Mouse (Mus musculus) frontal cortex, postnatal 36 days (tissue): ENCODE measurements around the gene Wtip.
"Not testable (repeated sequence)": the region's sequence is repeated elsewhere in the genome, so short reads cannot be mapped to it uniquely, and the experiment has no call there.

Experiments
- DNase-seq, 2 experiments: peaks; one replicate each; pipeline ENCODE4 v3.0.0; 2022; ENCODE audit warnings: low spot score in 2 of 2

Gene Wtip

GRCm38 (mm10) chr7:34133117-34133762, at the start of gene Wtip:
TSS of gene Wtip (minus strand) at chr7:34133268.
- peak in 1 of 2 experiments; percentile 34 for DNase-seq

GRCm38 (mm10) chr7:34176241-34176640, 43.2 kb upstream of the Wtip start:
- DNase-seq, result not testable (repeated sequence)

GRCm38 (mm10) chr7:34172251-34172650, 39.2 kb upstream of the Wtip start:
- DNase-seq, result no peak

GRCm38 (mm10) chr7:34169454-34169853, 36.4 kb upstream of the Wtip start, which contains the start of gene Uba2:
TSS of gene Uba2 (minus strand) at chr7:34169599.
- DNase-seq, result no peak

GRCm38 (mm10) chr7:34168470-34169251, 35.6 kb upstream of the Wtip start:
- peak; percentile 94 to 95 for DNase-seq

GRCm38 (mm10) chr7:34167766-34168469, 34.9 kb upstream of the Wtip start:
- peak; percentile 8 to 36 for DNase-seq

GRCm38 (mm10) chr7:34166850-34167249, 33.8 kb upstream of the Wtip start:
- DNase-seq, result no peak

- no peak for DNase-seq
These were observed 32.9 kb upstream of the Wtip start for GRCm38 (mm10) chr7:34165999-34166398.

GRCm38 (mm10) chr7:34164671-34165070, 31.6 kb upstream of the Wtip start:
- DNase-seq, result no peak

GRCm38 (mm10) chr7:34159167-34159566, 26.1 kb upstream of the Wtip start:
- no peak for DNase-seq

- no peak for DNase-seq
These were observed 24.9 kb upstream of the Wtip start for GRCm38 (mm10) chr7:34157994-34158393.

- no peak for DNase-seq
These were observed 14.1 kb upstream of the Wtip start for GRCm38 (mm10) chr7:34147193-34147592.

GRCm38 (mm10) chr7:34141123-34141522, 8.1 kb upstream of the Wtip start:
- peak in 1 of 2 experiments; percentile 42 for DNase-seq

- no peak for DNase-seq
These were observed 6.4 kb upstream of the Wtip start for GRCm38 (mm10) chr7:34139493-34139892.

GRCm38 (mm10) chr7:34134336-34134735, 1.3 kb upstream of the Wtip start:
- DNase-seq, result no peak

- no peak for DNase-seq
These were observed 551 bp downstream of the Wtip start for GRCm38 (mm10) chr7:34132355-34133079.

- DNase-seq, result no peak
These were observed 1.1 kb downstream of the Wtip start for GRCm38 (mm10) chr7:34131959-34132354.

- no peak for DNase-seq
These were observed 1.9 kb downstream of the Wtip start for GRCm38 (mm10) chr7:34131118-34131517.

- DNase-seq, result no peak
These were observed 6.8 kb downstream of the Wtip start for GRCm38 (mm10) chr7:34126291-34126690.

GRCm38 (mm10) chr7:34125346-34125745, 7.7 kb downstream of the Wtip start:
- DNase-seq, result no peak

- DNase-seq, result no peak
These were observed 9.9 kb downstream of the Wtip start for GRCm38 (mm10) chr7:34122987-34123720.
